Mouse (Mus musculus) MEL-GATA-1-ER (cell line): ENCODE data around the gene Commd4.

Source experiments
- DNase-seq: peaks from one replicate; pipeline ENCODE4 v3.0.0-alpha.2; 2012; ENCODE audit warnings: low read depth; ENCODE audit errors: extremely low read depth

Commd4 gene

GRCm38 (mm10) chr9:57141417-57142353, 16.4 kb downstream of the Commd4 start:
- no peak for DNase-seq

GRCm38 (mm10) chr9:57139571-57139970, 18.6 kb downstream of the Commd4 start:
- DNase-seq, result no peak

- DNase-seq, result no peak
Observed at GRCm38 (mm10) chr9:57139110-57139509, 19.0 kb downstream of the Commd4 start.

GRCm38 (mm10) chr9:57138507-57138906, 19.6 kb downstream of the Commd4 start:
- no peak for DNase-seq

- DNase-seq, result no peak
Observed at GRCm38 (mm10) chr9:57137777-57138176, 20.4 kb downstream of the Commd4 start.

- no peak for DNase-seq
Observed at GRCm38 (mm10) chr9:57137246-57137645, 20.9 kb downstream of the Commd4 start.

- DNase-seq, result peak; percentile 92
Observed at GRCm38 (mm10) chr9:57130577-57131433, 27.3 kb downstream of the Commd4 start, which contains the start of gene Man2c1. Man2c1 (plus strand) TSS chr9:57130690.

- no peak for DNase-seq
Observed at GRCm38 (mm10) chr9:57129641-57130040, 28.5 kb downstream of the Commd4 start.

GRCm38 (mm10) chr9:57117261-57117755, 40.8 kb downstream of the Commd4 start:
- no peak for DNase-seq
